Mouse (Mus musculus) E14TG2a.4 (cell line): ENCODE results near the gene Pih1d2.

Experiments used
- H3K27me3 ChIP-seq: 2 replicates; pipeline ENCODE4 v1.6.1; 2014; ENCODE audit warnings: low read length, control low read depth; ENCODE audit not compliant: insufficient read depth
- H3K36me3 ChIP-seq: 2 replicates; pipeline ENCODE4 v1.6.1; 2014; ENCODE audit warnings: low read length, control low read depth; ENCODE audit not compliant: insufficient read depth
- H3K4me1 ChIP-seq: replicated peaks from 2 replicates; pipeline ENCODE4 v1.6.1; 2014; ENCODE audit warnings: low read depth, low read length, control low read depth
- H3K4me3 ChIP-seq: replicated peaks from 2 replicates; pipeline ENCODE4 v1.5.1; 2014; ENCODE audit warnings: mild to moderate bottlenecking, low read length
- H3K9me3 ChIP-seq: 2 replicates; pipeline ENCODE4 v1.6.1; 2014; ENCODE audit warnings: low read length, control low read depth
- CTCF ChIP-seq: conservative IDR thresholded peaks from 2 replicates; pipeline ENCODE4 v1.5.1; 2014; ENCODE audit warnings: low read length
- NANOG ChIP-seq: IDR thresholded peaks from 2 replicates; pipeline ENCODE4 v1.6.1; 2014; ENCODE audit warnings: borderline replicate concordance, low read length, mixed read lengths
- POU5F1 ChIP-seq: IDR thresholded peaks from 2 replicates; pipeline ENCODE4 v1.6.1; 2014; ENCODE audit warnings: low read length, borderline replicate concordance

Gene Pih1d2

DNA sequence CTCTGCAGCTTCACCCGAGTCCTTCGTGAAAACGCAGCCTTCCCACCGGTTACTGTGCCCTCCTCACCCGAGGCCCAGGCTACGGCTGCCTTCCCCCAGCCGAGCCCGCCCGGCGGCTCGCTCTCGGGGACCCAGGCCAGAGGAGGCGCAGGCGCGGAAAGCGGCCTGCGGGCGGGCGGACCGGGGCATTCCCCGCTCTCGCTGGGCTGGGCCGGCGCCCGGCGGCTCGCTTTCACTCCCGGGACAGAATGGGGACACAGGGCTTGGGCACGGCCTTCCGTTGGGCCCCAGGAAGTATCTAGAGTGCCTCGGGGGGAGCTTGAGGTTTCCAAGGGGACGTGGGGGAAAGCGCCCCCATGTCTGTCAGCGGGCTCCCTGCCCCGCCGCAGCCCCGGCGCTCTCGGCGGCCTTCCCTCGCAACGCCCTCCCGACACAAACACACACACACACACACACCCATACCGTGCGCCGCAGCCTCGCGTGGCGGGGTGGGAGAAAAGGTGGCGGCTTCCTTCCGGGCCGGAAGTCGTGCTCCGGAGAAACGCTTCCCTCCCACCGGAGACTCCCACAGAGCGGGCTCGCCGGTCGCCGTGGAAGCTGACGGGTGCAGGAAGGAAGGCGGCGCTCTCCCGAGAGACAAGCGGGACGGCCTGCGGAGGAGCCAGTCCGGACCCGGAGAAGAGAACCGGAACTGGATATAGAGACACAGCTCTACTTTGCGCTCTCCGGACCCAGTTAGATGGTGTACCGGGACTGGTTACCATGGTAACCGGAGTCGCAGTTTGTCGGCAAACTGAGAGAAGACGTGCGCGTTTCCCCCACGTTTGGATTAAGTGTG lies at the start of gene Pih1d2, which contains the start of gene Nkapd1:
Gene Pih1d2, plus strand, starts transcription at position 556 of the 838 bp plus-strand sequence.
Gene Nkapd1, minus strand, starts transcription at position 699 of the 838 bp plus-strand sequence.
- peaks cover 35% of the 10 kb centered on the region for H3K36me3 ChIP-seq
- peaks cover 16% of the 10 kb centered on the region for H3K4me1 ChIP-seq
- H3K4me3 ChIP-seq = peak within 1 kb of the TSS; percentile 99
- H3K9me3 ChIP-seq = no peaks in the 10 kb centered on the region
- H3K27me3 ChIP-seq = no peaks in the 10 kb centered on the region
- TF ChIP-seq NANOG (no peak), POU5F1 (no peak), CTCF (no peak)

- no peak for TF ChIP-seq CTCF
- TF ChIP-seq POU5F1 = no peak
- no peak for TF ChIP-seq NANOG
- H3K4me1 ChIP-seq = no peaks in the 10 kb centered on the region
- H3K27me3 ChIP-seq = peaks cover 10% of the 10 kb centered on the region; the same call in 1 of the 2 replicates
- no peak overlapping the region for H3K4me3 ChIP-seq
- H3K36me3 ChIP-seq = no peaks in the 10 kb centered on the region
- no peaks in the 10 kb centered on the region for H3K9me3 ChIP-seq
Observed at GRCm38 (mm10) chr9:50567372-50567771, 49.7 kb upstream of the Pih1d2 start.

GRCm38 (mm10) chr9:50567881-50568280 lies 49.2 kb upstream of the Pih1d2 start:
- Histone ChIP-seq H3K36me3 (no peaks in the 10 kb centered on the region), H3K4me1 (no peaks in the 10 kb centered on the region), H3K4me3 (no peak overlapping the region), H3K9me3 (no peaks in the 10 kb centered on the region), H3K27me3 (peaks cover 10% of the 10 kb centered on the region; the same call in 1 of the 2 replicates)
- TF ChIP-seq CTCF = no peak
- no peak for TF ChIP-seq POU5F1
- TF ChIP-seq NANOG = no peak

DNA sequence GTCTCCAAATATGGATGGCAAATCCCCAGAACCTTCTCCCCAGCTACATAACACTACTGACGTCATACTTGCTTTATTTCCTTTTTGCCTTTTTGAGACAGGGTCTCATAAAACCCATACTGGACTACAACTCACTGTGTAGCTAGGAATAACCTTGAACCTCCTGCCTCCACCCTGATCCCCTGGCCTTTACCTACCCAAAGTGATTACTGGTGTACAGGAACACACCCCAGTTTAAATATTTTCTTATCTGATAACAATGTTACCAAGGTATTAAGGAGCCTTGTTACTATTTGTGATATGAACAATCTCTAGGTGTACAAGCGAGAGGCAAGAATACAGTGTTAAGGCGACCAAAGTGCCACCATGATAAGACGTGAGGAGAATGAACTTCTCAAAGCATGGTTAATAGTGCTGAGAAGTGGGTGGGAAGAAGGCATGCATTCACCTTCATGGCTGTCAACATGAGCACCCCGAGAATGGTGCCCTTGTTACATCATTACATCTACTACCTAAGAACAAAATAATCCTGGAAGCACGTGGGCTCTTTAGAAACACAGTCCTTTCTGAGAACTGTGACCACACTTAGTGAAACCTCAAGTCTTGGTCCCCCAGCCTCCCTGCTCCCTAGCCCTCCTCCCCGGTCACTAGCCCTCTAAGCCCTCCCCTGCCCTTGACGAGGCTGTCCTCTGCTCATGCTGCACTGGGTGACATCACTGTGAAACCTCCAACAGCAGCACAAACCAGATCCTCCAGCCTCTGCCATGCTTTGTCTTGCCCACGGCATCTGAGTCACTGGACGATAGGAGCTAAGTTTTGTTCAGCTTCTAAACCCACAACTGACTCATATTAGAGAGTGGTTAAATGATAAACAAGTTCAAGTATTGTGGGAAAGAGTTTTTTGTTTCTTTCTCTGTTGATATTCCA lies 47.3 kb upstream of the Pih1d2 start:
- peaks cover 16% of the 10 kb centered on the region for H3K27me3 ChIP-seq

GRCm38 (mm10) chr9:50580370-50580769 lies 36.8 kb upstream of the Pih1d2 start:
- Histone ChIP-seq H3K9me3 (no peaks in the 10 kb centered on the region), H3K36me3 (no peaks in the 10 kb centered on the region), H3K27me3 (peaks cover 9% of the 10 kb centered on the region; the same call in 1 of the 2 replicates), H3K4me3 (no peak overlapping the region), H3K4me1 (peaks cover 4% of the 10 kb centered on the region)
- TF ChIP-seq NANOG (no peak), POU5F1 (no peak), CTCF (no peak)

More for the DNA sequence above, 47.3 kb upstream of the Pih1d2 start:
- Histone ChIP-seq H3K4me1 (no peaks in the 10 kb centered on the region), H3K9me3 (no peaks in the 10 kb centered on the region), H3K4me3 (no peak overlapping the region), H3K36me3 (no peaks in the 10 kb centered on the region)
- no peak for TF ChIP-seq NANOG
- TF ChIP-seq POU5F1 = no peak

GRCm38 (mm10) chr9:50585145-50585818 lies 31.8 kb upstream of the Pih1d2 start:
- no peaks in the 10 kb centered on the region for H3K9me3 ChIP-seq
- peaks cover 5% of the 10 kb centered on the region; the same call in 1 of the 2 replicates for H3K27me3 ChIP-seq
- H3K4me1 ChIP-seq = no peaks in the 10 kb centered on the region
- H3K36me3 ChIP-seq = no peaks in the 10 kb centered on the region
- H3K4me3 ChIP-seq = no peak overlapping the region
- no peak for TF ChIP-seq NANOG
- no peak for TF ChIP-seq POU5F1

- Histone ChIP-seq H3K27me3 (peaks cover 4% of the 10 kb centered on the region; the same call in 1 of the 2 replicates), H3K4me1 (no peaks in the 10 kb centered on the region), H3K4me3 (no peak overlapping the region), H3K9me3 (no peaks in the 10 kb centered on the region), H3K36me3 (no peaks in the 10 kb centered on the region)
- TF ChIP-seq CTCF = no peak
Observed at GRCm38 (mm10) chr9:50586955-50587354, 30.2 kb upstream of the Pih1d2 start.

DNA sequence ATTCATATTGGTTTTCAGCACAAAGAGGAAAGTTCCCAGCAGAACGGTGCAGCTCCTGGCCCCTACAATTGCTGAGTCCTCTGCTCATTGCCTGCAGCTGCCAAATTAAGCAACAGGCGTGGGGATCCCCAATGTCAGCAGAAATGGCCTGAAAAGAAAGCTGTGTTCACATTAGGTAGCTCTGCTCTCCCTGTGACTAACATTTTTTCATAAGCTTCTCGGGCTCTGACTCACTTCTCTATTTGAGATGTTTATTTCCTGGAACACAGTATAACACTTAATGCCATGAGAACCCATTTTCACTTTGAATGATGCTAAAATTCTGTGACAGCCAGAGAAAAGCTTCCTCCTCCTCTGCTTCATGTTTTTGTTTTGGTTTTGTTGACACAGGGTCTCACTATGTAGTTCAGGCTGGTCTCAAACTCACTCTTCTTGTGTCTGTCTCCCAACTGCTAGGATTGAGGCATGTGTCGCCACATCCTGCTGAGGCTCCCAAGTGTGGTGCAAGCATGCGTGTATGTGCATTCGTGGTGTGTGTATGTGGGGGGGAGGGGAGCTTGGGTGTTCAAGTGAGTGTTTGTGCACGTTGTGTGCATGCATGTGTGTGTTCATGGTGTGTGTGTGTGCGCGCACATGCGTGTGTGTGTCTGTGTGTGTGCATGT lies 26.1 kb upstream of the Pih1d2 start:
- TF ChIP-seq NANOG (no peak), CTCF (no peak), POU5F1 (no peak)
- H3K9me3 ChIP-seq = no peaks in the 10 kb centered on the region
- H3K36me3 ChIP-seq = peaks cover 10% of the 10 kb centered on the region
- H3K4me1 ChIP-seq = peaks cover 7% of the 10 kb centered on the region; the same call in 1 of the 2 replicates
- H3K4me3 ChIP-seq = no peak overlapping the region
- H3K27me3 ChIP-seq = peaks cover 3% of the 10 kb centered on the region; the same call in 1 of the 2 replicates
